Mouse (Mus musculus) A20 (cell line): ENCODE data around the gene Stk11.
"Not testable (repeated sequence)": the region's sequence is repeated elsewhere in the genome, so short reads cannot be mapped to it uniquely, and the experiment has no call there.

Source experiments
- DNase-seq: peaks from one replicate; pipeline ENCODE4 v3.0.0-alpha.2; 2011; ENCODE audit warnings: low read depth, low spot score

The Stk11 gene

DNA sequence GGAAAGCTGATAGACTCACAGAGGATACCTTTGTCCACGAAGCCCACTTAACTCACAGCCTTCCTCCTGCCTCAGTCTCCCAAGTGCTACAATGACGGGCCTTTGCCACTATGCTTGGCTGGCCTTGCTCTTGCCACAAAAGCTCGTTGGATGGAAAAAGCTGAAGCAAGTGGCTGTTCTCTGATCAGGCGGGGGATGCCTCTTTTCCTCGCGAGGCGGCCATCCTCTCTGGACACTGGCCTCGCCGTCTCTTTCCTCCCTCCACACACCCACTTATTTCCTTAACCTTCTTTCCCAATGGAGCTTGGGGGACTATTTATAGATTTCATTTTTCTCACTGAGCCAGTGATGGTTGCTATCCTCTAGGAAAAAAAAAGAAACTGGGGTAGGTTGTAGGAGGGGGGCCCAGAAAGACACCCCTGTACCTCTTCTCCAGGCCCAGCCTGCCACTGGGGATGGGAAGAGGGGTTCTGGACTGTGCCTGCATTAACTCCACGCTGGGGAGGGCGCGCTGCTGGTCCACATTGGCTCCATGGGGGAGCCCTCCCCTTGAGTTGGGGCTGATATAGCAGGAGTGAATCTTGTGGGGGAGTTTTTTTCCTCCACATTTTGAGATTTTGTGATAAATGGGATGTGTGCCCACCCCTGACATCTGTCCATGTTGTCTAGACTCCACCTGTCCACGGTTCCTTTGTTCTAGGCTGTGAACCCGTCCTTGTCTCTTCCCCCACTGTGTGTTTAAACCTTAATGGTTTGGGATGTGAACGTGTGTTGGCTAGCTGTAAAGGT is 41.7 kb downstream of the Stk11 start:
- DNase-seq = no peak

DNA sequence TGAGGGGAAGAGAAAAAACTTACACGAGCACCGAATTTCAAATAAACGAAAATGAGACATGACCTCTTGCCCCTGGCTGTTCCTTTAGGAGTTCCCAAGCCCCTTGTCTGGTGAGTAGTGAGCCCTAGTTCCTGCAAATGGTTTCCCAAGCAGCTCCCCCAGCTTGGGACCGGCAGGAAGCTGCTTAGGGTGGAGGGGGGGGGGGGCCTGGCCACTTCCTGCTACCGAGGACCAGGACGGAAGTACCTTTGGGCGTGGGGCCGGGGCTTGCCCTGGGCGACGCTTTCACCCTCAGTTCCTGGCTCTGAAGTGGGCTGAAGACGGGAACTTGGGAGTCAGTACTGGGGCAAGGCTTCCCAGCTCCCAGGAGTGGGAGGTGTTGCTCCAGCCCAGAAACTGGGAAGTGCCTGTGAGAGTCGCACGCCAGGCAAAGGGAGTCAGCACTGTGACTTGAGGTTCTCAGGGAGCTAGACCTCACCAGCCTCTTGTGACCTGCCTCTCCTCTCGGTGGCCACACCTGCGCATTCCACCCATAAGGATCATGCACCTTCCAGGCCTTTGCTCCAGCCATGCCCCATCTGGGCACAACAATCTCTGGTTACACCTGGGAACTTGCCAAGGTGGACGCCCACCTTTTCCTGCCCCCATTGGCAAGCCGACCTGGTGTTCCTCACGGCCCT is 42.8 kb downstream of the Stk11 start:
- peak; percentile 89 for DNase-seq

DNA sequence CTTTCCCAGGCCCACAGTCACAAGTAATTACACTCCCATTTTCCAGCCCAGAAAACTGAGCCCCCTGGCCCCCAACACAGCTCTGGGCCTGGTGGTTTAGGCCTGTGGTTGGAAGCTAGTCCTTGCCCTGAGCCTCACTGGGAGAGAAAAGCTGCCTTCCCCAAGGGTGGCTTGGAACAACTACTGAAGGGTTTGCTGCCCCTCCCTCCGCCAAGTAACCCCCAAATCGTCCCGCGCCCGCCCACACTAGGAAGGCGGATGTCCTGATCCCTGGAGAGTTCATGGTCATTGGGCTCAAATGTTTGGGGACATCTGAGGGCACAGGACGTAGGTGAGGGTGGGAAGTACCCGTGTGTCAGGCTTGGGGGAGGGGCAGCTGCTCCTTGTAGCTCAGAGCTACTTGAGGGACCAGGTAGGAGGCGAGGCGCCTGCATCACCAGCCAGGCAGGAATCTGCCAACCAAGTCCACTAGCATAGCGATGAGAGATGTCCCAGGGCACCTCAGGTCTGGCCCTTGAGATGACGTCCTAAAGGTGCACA is 43.5 kb downstream of the Stk11 start:
- no peak for DNase-seq

DNA sequence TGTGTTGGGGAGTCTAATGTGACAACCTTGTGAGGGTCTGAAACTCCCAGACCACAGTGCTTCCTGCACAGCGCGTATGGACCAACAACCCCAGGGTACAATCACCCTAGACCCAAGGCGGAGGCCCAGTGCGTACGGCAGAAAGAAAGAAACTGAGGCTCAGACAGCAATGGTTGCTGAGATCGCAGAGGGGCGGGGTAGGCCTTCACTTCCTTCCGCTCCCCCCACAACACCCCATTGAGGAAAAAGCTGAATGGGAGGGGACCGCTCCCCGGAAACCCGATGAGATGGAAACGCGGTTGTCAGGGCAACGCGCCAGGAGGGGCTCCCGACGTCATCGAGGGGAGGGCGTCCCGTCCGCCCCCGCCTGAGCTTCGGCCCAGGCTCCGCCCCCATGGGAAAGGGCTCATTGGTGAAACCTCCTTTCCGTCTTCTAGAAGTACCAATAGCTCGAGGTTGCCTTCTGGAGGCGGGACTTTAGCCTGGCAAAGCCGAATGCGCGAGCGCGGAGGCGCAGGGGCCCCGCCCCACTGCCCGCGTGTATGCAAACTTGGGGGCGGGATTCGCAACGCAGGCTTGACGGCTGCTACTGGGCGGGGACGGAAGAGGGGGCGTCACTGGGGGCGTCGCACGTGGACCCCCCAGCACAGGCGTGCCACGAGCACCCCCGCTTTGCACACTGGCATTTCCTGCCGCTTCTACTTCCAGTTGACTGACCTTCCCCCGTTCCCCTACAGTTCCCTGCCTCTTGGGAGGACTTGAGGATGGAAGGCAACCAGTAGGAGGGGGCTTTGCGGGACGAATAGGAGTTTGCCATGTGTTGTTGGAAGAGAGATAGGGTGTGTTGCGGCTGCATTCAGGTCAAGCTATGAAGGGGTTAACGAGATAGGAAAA is 44.2 kb downstream of the Stk11 start:
- peak; percentile 100 for DNase-seq

DNA sequence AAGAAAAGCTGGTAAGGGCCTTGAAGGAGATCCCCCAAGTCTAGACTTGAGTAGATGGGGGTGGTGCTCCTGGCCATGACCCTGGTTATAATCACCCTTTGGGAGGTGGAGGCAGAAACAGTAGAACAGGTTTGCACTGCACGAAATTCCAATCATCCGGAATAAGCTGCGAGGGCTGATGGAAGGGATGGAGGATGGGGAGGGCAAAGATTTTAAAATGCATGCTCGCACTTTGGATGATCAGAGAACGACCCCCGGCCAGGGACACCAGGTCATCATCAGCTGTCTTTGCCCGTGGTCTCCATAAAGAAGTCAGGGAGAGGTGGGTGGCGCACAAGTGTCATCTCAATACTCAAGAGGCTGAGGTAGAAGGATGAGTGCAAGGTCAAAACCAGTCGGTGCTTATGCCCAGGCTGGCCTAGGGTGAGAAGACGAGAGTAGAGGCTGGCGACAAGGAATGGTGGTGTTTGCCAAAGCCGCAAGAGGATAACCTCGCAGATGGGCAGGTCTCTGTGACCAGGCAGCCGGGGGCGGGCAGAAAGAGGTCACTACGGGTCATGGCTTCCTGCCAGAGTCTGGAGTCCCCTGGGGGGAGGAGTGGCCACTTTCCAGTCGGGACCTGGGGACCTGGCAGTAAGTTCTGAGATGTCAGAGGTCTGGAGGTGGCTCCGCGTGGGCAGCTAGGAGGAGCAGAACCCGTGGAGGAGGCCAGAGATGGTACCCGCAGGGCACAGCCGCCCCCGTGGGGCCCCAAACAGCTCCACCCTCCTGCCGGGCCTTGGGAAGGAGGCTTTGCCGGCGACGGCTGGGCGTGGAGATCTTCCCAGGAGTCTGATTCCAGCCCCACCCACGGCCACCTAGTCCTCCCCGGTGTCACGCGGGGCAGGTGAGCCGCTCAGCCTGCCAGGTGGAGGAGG is 45.1 kb downstream of the Stk11 start:
- peak; percentile 57 for DNase-seq

DNA sequence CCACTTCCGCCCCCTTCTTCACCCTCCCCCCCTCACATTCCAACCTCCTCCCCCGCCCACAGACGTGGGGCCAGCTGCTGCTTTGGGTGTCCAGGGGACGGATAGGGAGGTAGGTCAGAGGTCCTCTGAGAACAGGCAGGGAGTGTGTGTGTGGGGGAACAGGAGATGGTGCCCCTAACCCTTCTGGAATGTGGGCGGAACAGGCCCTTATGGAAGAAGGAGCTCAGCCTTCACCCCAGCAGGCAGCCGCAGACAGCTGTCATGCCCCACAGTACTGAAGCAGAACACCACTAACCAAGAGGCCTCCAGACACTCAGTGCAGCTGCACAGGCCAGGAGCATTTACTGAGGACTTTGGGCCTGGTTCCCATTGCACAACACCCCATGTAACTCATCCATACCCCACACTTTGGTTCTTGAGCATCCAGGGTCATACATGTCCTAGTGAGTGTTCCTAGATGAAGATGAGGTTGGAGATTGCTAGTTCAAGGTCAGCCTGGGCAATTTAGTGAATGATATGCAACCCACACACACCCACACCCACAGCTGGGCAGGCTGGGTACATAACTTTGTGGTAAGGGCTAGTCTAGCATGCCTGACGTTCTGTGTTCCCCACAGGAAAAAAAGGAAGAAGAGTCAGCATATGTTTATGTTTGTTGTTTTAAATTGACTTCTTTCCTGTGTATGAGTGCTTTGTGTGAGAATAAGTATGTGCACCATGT is 46.1 kb downstream of the Stk11 start:
- DNase-seq = no peak

DNA sequence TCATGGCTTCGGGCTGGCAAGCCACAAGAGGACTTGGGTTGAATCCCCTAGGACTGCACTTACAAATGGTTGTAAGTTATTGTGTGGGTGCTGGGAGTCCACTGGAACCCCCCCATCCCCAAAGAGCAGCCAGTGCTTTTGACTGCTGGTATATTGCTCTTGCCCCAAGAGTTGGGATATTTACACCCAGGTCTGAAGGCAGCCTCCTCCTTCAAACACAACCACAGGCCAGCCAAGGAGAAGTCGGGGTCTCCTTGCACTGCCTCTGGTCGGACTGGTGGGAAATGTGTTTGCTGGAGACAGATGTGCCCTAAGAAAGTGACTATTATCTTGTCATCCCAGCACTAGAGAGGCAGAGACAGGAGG is 46.6 kb downstream of the Stk11 start:
- no peak for DNase-seq

DNA sequence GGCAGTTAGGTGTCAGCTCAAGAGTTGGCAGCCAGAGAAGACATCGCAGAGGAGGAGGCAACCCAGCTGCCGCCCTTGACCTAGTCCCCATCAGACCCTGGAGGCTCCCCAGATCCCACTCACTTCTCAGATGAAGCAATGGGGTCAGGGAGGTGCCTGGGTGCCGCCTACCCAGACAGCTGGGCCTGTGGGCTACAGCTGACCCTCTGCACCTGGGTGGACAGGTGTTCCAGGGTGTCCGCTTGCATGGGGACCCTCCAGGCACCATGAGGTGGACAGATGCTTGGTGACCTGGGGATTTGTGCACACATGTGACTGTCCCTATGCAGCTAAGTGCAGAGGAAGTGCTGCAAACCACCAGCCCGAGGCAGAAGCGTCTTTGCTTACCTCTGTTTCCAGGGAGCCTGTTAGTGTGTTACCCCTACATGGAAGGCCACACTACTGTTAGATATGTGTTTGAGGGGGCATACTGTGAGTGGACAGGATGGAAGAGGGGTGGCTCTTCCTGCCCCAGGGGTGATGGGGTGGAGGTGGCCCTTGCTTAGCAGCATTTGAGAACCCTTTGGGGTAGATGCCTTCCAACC is 47.2 kb downstream of the Stk11 start:
- DNase-seq = no peak

DNA sequence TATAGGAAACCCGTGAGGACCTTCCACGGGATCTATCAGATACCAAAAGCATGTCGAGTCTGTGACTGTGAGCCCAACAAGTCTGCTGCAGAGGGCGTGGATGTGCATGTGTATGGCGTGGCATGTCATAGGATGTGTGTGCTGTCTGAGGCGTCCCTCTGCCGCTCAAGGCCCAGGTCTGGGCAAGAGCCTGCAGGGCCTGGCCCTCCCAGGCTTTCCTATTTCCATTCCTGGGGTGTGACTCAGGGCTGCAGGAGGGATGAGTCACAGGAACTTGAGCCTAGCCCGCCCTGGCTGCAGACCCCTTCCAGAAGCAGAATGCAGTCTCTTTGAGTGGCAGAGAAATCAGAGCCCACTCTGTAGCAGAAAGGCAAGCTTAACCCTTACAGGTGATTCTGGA is 48.1 kb downstream of the Stk11 start:
- DNase-seq = no peak

DNA sequence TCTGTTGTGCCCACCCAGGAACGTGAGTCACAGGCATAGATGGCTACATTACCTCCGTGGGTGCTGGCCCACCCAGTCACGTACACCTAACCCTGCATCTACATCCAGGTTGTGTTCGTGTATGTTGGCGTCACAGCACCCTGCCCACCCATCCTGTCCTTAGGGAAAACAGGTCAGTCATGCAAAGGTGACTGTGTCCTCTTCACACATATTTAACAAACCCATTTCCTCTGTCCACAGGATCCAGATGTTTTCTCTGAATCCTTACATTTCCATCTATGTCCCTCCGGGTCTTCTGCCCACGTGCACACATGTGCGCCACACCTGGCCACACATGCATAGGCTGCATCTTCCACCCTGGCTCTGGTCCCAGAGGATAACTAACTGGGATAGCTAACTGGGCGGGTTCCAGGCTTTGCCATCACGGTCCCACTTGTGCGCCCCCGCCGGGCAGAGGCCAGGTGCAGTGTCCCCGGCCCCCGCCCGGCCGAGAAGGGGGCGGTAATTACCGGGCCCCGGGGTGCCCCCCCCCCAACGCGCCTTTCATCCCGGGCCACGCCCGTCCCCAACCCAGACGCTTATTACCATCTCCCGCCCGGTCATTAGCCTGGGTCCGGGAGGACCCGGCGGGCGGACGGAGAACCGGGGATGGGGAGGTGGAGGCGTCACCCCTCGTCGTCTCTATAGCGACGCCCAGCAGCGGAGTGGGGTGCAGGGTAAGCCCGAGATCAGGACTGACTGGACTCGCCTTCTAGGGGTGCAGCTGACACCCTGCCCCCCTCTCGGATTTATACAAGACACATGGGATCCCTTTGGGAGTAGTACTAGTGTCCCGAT is 48.8 kb downstream of the Stk11 start:
- DNase-seq = no peak

DNA sequence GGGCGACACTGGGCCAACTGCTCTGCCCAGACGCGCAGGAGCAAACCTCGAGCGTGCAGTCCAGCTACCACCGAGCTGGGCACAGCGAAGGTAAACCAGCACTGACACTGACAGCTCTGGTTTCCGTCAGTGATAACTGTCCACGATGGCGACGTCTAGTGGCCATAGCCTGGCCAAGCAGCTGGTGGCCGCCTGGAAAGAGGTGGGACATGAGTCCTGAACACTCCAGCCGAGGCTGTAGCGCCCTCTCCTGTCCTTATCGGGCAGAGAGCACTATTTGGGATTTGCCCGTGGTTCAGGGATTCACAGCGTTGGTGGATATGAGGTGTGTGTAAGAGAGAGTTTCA is 49.4 kb downstream of the Stk11 start:
- DNase-seq = peak; percentile 96

DNA sequence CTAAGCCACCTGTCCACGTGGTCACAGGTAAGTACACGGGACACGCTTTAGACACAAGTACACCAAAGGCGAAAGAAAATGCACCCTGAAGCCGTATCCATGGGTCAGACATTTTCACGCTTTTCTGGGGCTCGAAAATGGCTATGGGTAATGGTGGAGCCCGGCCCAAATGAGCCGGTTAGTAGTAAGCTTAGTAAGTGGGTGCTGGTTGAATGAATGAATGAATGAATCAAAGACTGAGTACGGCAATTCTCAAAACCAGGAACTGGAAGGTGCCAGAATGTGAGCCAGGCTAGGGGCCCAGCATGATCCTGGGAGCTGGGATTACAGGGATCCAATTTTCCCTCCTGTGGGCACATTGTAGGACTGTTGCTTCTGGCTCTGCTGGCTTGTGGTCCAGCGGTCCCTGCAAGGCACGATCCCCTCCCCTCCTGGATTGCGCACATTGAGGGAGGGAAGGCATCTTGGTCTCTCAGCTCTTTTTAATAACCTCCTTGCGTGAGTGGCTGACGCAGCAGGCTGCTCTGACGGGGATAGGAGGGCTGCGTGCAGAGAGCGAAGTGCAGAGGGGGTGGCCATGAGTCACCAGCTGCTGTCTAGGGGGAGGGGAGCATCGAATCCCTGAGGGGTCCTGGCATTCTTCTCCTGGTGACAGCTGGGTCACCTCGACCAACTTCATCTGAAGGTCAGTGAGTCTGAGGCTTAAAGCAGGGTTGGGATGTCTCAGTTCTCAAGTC is 50.0 kb downstream of the Stk11 start, which contains the start of gene Cirbp:
TSS of gene Cirbp (plus strand) at position 594 of the 737 bp plus-strand sequence.
- no peak for DNase-seq

DNA sequence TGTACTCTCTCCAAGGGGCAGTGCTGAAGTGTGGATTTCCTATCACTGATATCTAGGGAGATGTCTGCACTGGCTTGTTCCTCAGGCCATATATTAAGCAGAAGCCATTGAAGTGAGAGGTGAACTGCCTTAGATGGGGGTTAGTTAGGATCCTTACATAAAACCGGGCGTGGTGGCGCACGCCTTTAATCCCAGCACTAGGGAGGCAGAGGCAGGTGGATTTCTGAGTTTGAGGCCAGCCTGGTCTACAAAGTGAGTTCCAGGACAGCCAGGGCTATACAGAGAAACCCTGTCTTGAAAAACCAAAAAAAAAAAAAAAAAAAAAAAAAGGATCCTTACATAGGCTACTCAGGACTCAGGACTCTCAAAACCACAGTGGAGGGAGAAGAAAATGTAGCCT is 50.5 kb downstream of the Stk11 start:
- not testable (repeated sequence) for DNase-seq

DNA sequence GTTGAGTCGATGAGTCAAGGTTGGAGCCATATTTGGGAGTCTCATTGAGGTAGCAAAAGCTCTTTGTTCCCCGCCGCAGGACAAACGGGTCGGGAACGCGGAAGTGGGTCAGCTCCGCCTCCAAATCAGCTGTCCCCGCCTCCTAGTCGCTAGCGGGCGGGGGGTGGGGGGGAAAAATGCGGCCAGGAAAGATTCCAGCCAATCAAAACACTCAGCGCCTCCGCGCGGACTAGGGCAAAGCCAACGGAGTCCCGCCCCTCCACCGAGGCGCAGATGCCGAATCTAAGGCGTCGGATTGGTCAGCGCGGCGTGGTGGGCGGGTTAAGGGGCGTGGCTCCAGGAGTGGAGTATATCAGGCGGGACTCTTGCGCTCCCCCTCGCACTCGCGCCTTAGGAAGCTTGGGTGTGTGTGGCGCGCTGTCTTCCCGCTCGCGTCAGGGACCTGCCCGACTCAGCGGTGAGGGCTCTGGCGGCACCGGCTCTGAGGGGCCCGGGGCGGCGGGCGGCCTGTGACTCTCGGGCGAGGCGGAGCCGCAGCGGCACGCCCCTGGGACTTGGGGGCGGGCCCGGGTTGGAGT is 51.9 kb downstream of the Stk11 start:
- DNase-seq = peak; percentile 99

DNA sequence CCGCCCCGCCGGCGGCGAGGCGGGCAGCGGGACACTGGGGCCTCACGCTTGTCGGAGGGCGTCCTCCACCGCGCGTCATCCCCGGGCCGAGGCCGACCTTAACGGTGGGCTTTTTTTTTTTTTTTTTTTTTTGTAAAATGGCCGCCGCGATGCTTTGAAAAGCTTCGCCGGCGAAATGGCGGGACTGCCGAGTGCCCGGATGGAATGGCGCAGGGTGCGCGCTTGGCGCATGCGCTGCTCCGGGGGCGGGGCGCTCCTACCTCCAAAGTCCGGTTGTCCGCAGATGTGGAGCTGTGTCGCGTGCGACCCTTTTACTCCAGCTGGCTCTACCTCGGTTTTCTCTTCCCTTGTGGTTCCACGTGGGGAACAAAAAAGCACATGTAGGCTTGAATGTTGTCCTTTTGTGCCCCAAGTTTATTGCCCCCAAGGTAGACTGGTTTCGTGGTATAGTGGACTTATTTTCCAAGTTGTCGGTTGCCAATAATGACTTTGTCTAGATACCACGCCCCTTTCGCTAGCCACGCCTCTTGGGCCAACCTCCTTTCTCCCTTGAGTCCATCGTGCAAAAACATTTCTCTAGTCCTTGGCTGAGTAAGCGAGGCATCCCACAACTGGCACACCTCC is 52.5 kb downstream of the Stk11 start:
- peak; percentile 97 for DNase-seq

DNA sequence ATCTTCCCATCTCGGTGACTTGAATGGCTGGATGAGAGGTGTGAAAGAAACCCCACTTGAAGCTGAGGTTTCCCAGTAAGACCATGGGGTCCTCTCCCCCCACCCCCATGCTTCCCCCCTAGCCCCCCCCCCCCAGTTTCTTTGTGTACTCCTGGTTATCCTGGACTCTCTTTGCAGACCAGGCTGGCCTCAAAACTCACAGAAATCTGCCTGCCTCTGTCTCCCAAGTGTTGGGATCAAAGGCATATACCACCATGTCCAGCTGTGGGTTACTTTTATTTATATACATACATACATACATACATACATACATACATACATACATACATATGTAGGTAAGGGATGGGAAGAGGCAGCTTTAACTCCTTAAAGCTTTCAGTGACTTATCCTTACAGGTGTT is 53.5 kb downstream of the Stk11 start:
- DNase-seq = no peak

DNA sequence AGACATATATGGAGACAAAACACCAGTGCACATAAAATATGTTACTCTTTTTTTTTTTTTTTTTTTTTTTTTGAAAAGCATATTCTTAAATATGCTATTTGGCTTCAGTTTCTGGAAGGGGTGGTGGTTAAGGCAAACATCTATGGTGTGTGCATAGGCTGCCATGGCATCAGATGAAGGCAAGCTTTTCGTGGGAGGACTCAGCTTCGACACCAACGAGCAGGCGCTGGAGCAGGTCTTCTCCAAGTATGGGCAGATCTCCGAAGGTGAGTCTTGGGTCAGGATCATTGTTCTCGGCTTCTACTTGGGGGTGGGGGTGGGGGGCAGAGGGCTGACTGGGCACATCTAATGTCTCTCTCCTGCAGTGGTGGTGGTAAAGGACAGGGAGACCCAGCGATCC is 54.0 kb downstream of the Stk11 start:
- DNase-seq = no peak

DNA sequence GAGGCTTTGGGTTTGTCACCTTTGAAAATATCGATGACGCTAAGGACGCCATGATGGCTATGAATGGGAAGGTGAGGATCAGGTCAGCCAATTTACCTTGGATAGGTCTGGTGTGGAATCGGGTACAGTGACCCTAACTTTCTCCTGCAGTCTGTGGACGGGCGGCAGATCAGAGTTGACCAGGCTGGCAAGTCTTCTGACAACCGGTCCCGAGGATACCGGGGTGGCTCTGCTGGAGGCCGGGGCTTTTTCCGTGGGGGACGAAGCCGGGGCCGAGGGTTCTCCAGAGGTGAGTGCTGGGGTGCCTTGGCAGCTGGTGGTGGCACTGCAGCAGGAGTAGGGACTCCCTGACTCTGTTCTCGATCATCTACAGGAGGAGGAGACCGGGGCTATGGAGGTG is 54.4 kb downstream of the Stk11 start:
- no peak for DNase-seq
